In the genomic region with DNA sequence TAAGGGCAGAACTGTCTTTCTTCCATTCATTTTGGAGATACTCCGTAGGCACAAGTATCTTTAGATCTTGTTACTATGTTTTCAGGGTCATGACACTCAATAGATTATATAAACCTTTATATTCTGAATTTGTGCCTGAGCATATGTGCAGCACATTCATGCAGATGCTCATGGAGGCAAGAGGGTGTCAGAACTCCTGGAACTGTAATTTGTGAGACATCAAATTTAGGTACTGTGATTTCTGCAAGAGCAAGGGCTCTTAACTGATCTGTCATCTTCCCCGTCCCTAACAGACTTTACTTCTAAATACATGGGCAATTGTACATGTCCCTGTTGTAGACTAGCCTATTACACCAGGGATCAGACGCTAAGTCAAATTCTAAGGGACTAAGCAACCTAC, we compare ENCODE assay signal across 1 mouse cellular context.
TF ChIP-seq lines count a peak whose summit lies in the region.

No protein-coding gene starts in this region.

TF ChIP-seq in CH12.LX, 34 proteins besides CTCF, POLR2A, EP300 and RAD21 (continued from another document):
- TF ChIP-seq POLR2AphosphoS2 (IDR thresholded peaks at IDR 0.05; ENCODE audit: low read depth, low read length) (peak; percentile 79; the same call in 1 of the 2 replicates), ZMIZ1 (IDR thresholded peaks at IDR 0.05; ENCODE audit: low read depth, low read length) (0 out of 2 replicates have a peak, but pooled peaks have one; percentile 28)
